Mouse (Mus musculus): Measurements from ENCODE around the gene Rbl1.

DNA sequence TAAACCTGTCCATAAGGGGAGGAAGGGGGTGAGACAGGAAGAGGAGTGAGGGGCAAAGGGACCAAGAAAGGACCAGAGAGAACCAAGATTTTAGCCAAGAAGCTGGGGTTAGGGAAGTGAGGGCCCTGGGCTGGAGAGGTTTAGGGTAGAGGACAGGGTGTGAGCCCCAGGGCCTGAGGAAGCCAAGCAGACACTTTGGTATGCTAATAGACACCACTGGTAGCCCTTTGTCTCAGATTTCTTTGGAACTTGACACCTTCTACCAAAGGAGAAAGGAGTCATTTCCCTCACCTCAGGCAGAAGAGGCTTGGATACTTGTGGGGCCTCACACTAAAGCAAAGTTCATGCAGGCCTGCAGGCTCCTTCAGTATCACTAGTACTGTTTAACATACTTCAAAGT, 43.8 kb upstream of the Rbl1 start:
- TF ChIP-seq CTCF (IDR thresholded peaks at IDR 0.05; ENCODE audit: insufficient read depth, low read length) (no peak), POLR2A (IDR thresholded peaks at IDR 0.05; ENCODE audit: borderline replicate concordance, extremely low read depth, low read depth, low read length) (no peak)

Measured in lung, adult 2 months (tissue).